Mouse (Mus musculus) embryo, embryonic 11.5 days (tissue): ENCODE results near the gene Aox4.

ENCODE experiments used
- DNase-seq: peaks from one replicate; pipeline ENCODE4 v3.0.0-alpha.2; 2012; ENCODE audit warnings: low read depth, low spot score

Aox4 gene

GRCm38 (mm10) chr1:58210203-58210602 lies at the start of gene Aox4:
Gene Aox4, plus strand, starts transcription at chr1:58210397.
- DNase-seq, result no peak

- no peak for DNase-seq
Observed at GRCm38 (mm10) chr1:58169893-58170292, 40.3 kb upstream of the Aox4 start.

- no peak for DNase-seq
Observed at GRCm38 (mm10) chr1:58188514-58189175, 21.6 kb upstream of the Aox4 start.

GRCm38 (mm10) chr1:58194317-58194716 lies 15.9 kb upstream of the Aox4 start:
- DNase-seq, result no peak

- DNase-seq, result no peak
Observed at GRCm38 (mm10) chr1:58194988-58195387, 15.2 kb upstream of the Aox4 start.

GRCm38 (mm10) chr1:58195541-58195940 lies 14.7 kb upstream of the Aox4 start:
- DNase-seq, result no peak

- DNase-seq, result no peak
Observed at GRCm38 (mm10) chr1:58197023-58197422, 13.2 kb upstream of the Aox4 start.

- DNase-seq, result no peak
Observed at GRCm38 (mm10) chr1:58198386-58198785, 11.8 kb upstream of the Aox4 start.

GRCm38 (mm10) chr1:58212805-58213204 lies 2.6 kb downstream of the Aox4 start:
- DNase-seq, result no peak

- peak; percentile 17 for DNase-seq
Observed at GRCm38 (mm10) chr1:58213838-58214237, 3.6 kb downstream of the Aox4 start.

GRCm38 (mm10) chr1:58215353-58215752 lies 5.2 kb downstream of the Aox4 start:
- no peak for DNase-seq

GRCm38 (mm10) chr1:58215956-58216532 lies 5.8 kb downstream of the Aox4 start:
- DNase-seq, result no peak

- DNase-seq, result no peak
Observed at GRCm38 (mm10) chr1:58221070-58221469, 10.9 kb downstream of the Aox4 start.

- no peak for DNase-seq
Observed at GRCm38 (mm10) chr1:58221879-58222278, 11.7 kb downstream of the Aox4 start.

GRCm38 (mm10) chr1:58228086-58228485 lies 17.9 kb downstream of the Aox4 start:
- DNase-seq, result no peak

GRCm38 (mm10) chr1:58228916-58229315 lies 18.7 kb downstream of the Aox4 start:
- no peak for DNase-seq

- no peak for DNase-seq
Observed at GRCm38 (mm10) chr1:58229774-58230173, 19.6 kb downstream of the Aox4 start.

- DNase-seq, result no peak
Observed at GRCm38 (mm10) chr1:58230542-58230941, 20.3 kb downstream of the Aox4 start.

- no peak for DNase-seq
Observed at GRCm38 (mm10) chr1:58235405-58235804, 25.2 kb downstream of the Aox4 start.

GRCm38 (mm10) chr1:58237527-58238299 lies 27.5 kb downstream of the Aox4 start:
- no peak for DNase-seq

- no peak for DNase-seq
Observed at GRCm38 (mm10) chr1:58238440-58238839, 28.2 kb downstream of the Aox4 start.

- DNase-seq, result no peak
Observed at GRCm38 (mm10) chr1:58238961-58239360, 28.8 kb downstream of the Aox4 start.

- no peak for DNase-seq
Observed at GRCm38 (mm10) chr1:58240347-58240746, 30.1 kb downstream of the Aox4 start.
